Mouse (Mus musculus): ENCODE data around the gene Zfp984. TPM values are rescaled to one million over a fixed set of nuclear protein-coding genes. Genes with fewer than 3 reads are reported as not detected.
"Not testable (repeated sequence)": the region's sequence is repeated elsewhere in the genome, so short reads cannot be mapped to it uniquely, and the experiment has no call there.

The Zfp984 gene
- polyA plus RNA-seq, 1 experiment from 2014 or later: 4.0 TPM

DNA sequence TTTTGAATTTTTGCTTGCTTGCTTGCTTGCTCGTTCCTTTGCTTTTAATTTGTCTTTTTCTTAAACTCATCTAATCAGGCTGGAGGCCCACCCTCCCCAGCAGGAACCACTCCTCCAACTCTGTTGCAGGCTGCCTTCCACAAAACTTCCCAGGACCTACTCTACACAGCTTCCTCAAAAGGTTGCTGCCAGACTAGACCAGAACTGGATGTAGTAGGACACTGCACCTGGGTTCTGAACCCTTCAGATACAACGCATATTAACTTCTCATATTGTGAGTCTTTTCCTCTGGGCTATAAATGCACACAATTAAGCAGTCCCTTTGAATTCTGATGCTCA, 347 bp upstream of the Zfp984 start:
- not testable (repeated sequence) for H3K27ac ChIP-seq (replicated peaks); H3K36me3 ChIP-seq; ATAC-seq (ENCODE audit: low FRiP score); H3K9me3 ChIP-seq (replicated peaks); H3K27me3 ChIP-seq (replicated peaks); H3K4me1 ChIP-seq
- Histone ChIP-seq H3K4me3 (replicated peaks) (peak overlapping the region; percentile 41), H3K4me2 (peak overlapping the region; percentile 65), H3K9ac (replicated peaks) (peak overlapping the region; percentile 28; the same call in 1 of the 2 replicates)
- 51% methylated on average over 2 of the region's 2 CpGs for WGBS

DNA sequence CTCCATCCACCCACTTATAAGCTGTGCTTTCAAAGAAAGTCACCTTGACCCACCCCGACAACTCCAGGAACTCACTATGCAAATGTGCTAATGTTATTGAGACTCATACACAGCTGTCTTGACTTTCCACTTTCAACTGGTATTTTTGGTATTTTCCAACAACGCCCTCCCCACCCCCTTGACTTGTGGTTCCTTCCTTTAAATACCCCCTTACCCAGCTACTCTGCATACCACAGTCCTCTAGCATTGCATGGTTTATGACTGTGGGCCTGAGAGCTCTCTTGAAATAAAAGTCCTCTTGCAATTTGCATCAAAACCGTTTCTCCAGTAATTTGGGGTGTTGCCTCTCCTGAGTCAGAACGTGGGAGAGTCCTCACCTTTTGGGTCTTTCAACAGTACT, 1.1 kb downstream of the Zfp984 start:
- peak overlapping the region; percentile 65 for H3K4me2 ChIP-seq
- not testable (repeated sequence) for H3K36me3 ChIP-seq; H3K27me3 ChIP-seq (replicated peaks); H3K9ac ChIP-seq (replicated peaks); ATAC-seq (ENCODE audit: low FRiP score); H3K4me3 ChIP-seq (replicated peaks); H3K9me3 ChIP-seq (replicated peaks); H3K4me1 ChIP-seq; H3K27ac ChIP-seq (replicated peaks)
- WGBS: 64% methylated on average over 4 of the region's 4 CpGs

DNA sequence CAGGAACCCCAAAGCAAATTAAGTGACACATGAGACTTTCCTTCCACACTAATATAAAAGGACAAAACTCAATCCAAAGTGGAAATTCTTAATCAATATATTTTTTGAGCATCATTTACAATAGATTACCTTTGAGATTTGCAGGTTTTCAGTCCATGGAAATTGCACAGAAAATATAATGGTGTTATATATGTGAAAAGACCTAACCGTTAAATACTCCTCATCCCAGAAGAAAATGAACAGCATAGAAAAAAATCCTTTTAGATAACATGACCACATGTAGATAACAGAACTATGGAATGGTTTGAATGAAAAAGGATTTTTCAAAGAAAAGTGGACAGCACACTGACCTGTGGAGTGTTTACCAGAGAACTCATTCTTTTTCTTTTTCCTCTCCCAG, 14.3 kb downstream of the Zfp984 start:
- not testable (repeated sequence) for H3K9ac ChIP-seq (replicated peaks); H3K4me1 ChIP-seq; H3K27ac ChIP-seq (replicated peaks); H3K4me2 ChIP-seq; ATAC-seq (ENCODE audit: low FRiP score); H3K27me3 ChIP-seq (replicated peaks); H3K4me3 ChIP-seq (replicated peaks)
- H3K36me3 ChIP-seq: peaks cover 11% of the 10 kb centered on the region
- 95% methylated on average over 1 of the region's 1 CpGs for WGBS
- H3K9me3 ChIP-seq (replicated peaks): peaks cover 27% of the 10 kb centered on the region

DNA sequence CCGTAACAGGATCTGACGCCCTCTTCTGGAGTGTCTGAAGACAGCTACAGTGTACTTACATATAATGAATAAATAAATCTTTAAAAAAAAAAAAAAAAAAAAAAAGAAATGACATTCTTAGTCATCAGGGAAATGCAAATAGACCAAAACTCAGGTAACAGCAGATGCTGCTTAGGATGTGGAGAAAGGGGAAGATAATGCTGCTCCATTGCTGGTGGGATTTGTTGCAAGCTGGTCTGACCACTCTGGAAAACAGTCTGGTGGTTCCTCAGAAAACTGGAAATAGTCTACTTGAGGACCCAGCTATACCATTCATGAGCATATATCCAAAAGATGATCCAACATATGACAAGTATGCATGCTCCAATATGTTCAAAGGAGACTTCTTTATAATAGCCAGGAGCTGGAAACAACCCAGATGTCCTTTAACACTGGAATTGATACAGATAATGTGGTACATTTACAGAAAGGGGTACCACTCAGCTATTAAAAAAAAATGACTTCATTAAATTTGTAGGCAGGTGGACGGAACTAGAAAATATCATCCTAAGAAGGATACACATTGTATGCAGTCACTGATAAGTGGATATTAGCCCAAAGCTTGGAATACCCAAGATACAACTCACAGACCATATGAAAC, 15.4 kb downstream of the Zfp984 start:
- peaks cover 11% of the 10 kb centered on the region for H3K36me3 ChIP-seq
- WGBS: 89% methylated on average over 2 of the region's 3 CpGs
- not testable (repeated sequence) for H3K4me1 ChIP-seq; H3K9ac ChIP-seq (replicated peaks); H3K4me2 ChIP-seq; H3K27ac ChIP-seq (replicated peaks); ATAC-seq (ENCODE audit: low FRiP score); H3K27me3 ChIP-seq (replicated peaks); H3K4me3 ChIP-seq (replicated peaks)
- peaks cover 27% of the 10 kb centered on the region for H3K9me3 ChIP-seq (replicated peaks)

DNA sequence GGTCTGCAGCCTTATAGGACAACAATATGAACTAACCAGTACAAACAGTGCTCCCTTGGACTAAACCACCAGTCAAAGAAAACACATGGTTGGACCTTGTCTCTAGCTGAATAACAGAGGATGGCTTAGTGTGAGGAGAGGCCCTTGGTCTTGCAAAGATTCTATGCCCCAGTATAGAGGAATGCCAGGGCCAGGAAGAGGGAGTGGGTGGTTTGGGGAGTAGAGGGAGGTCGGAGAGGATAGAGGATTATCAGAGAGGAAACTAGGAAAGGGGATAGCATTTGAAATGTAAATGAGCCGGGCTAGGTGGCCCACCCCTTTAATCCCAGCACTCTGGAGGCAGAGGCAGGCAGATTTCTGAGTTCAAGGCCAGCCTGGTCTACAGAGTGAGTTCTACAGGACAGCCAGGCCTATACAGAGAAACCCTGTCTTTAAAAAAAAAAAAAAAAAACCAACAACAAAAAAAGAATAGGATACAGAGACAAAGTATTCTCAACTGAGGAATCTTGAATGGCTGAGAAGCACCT, 16.1 kb downstream of the Zfp984 start:
- ATAC-seq (ENCODE audit: low FRiP score); H3K9ac ChIP-seq (replicated peaks); H3K27ac ChIP-seq (replicated peaks); H3K27me3 ChIP-seq (replicated peaks); H3K4me2 ChIP-seq; H3K4me1 ChIP-seq; H3K4me3 ChIP-seq (replicated peaks): not testable (repeated sequence)
- H3K36me3 ChIP-seq: peaks cover 14% of the 10 kb centered on the region
- peaks cover 30% of the 10 kb centered on the region for H3K9me3 ChIP-seq (replicated peaks)
- WGBS: 61% methylated on average over 2 of the region's 2 CpGs

DNA sequence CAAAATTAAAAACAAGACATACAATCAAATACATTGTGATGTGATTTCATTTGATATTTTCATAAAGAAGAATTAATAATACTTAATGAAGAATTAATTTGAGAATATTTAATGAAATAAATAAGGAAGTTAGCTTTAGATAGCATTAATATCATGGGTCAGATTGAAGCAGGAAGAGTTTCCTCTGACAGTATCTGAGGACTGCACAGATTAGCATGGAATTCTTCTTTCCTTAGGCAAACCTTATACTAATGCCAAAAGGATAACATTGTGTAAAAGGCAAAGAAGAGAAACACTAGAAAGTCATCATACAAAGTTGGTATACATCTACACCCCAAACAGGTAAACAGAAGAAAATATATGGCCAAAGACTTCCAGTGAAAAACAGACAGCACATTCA, 17.9 kb downstream of the Zfp984 start:
- H3K9ac ChIP-seq (replicated peaks); ATAC-seq (ENCODE audit: low FRiP score); H3K4me3 ChIP-seq (replicated peaks); H3K27ac ChIP-seq (replicated peaks); H3K4me2 ChIP-seq; H3K27me3 ChIP-seq (replicated peaks); H3K4me1 ChIP-seq: not testable (repeated sequence)
- H3K9me3 ChIP-seq (replicated peaks): peaks cover 30% of the 10 kb centered on the region
- H3K36me3 ChIP-seq: peaks cover 17% of the 10 kb centered on the region

DNA sequence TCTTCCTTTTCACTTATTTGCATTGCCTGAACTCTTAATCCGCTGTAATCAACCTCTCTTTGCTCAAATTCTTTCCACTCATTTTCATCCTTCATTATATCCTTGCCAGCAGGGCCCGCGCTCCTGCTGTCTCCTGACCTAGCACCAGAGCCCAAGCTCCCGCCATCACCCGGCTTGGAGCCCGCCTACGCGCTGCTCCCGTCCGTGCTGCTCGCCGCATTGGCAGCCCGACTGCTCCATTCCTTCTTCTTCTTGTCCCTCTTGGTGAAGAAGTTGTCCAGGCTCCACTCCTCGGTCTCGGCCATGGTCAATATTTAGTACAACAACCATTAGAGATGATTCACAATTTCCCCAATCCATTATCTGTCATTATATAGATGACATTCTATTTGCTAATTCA, 63.3 kb downstream of the Zfp984 start:
- not testable (repeated sequence) for H3K9me3 ChIP-seq (replicated peaks); H3K36me3 ChIP-seq; H3K4me2 ChIP-seq; H3K9ac ChIP-seq (replicated peaks); H3K27ac ChIP-seq (replicated peaks); H3K4me1 ChIP-seq; H3K4me3 ChIP-seq (replicated peaks); ATAC-seq (ENCODE audit: low FRiP score); H3K27me3 ChIP-seq (replicated peaks)
- WGBS: 97% methylated on average over 14 of the region's 15 CpGs

DNA sequence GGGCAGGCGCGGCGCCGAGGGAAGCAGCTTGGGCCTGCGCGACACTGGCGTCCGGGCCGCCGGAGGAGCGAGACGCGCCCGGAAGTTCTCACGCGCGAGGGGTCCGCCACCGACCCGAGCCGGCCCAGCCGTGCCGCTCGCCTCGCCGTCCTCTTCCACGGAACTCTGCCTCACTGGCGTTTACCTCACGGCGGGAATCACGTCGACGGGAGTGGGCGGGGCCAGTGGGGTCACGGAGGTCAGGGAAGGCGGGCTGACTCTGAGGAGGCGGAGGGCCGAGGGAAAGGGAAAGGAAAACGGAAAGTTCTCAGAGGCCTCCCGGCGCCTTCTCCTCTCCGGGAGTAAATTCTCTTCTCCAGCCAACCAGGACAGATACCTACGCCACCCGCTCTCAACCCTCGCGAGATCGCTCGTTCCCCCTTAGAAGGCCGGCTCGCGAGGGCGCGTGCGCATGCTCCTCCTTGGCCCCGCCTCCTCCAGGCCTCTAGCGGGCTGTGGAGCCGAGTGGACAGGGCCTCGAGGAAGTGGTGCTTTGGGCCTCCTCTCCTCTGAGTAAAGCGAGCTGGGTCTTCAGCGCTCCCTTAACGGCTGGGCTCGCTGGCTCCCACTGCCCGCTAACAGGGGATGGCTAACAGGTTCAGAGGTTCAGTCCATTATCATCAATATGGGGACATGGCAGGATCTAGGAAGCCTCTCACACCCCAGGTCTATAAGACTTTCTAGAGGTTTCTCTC, 70.8 kb downstream of the Zfp984 start:
- Histone ChIP-seq H3K4me2 (peak overlapping the region; percentile 55), H3K4me3 (replicated peaks) (peak overlapping the region; percentile 38)
- not testable (repeated sequence) for ATAC-seq (ENCODE audit: low FRiP score); H3K9ac ChIP-seq (replicated peaks); H3K27me3 ChIP-seq (replicated peaks); H3K27ac ChIP-seq (replicated peaks); H3K4me1 ChIP-seq; H3K9me3 ChIP-seq (replicated peaks); H3K36me3 ChIP-seq
- WGBS: 33% methylated on average over 63 of the region's 63 CpGs

Other genes with a start within 250 kb of the Zfp984 start
- gene Zfp979, start 167.3 kb downstream of the Zfp984 start, polyA plus RNA-seq (2015; fragmentation: Nextera tagmentation; extraction: Ambion mirVana): 2.5 and 2.7 TPM in 2 replicates
- not detected in 2 replicates for gene Zfp534, start 107.2 kb downstream of the Zfp984 start, polyA plus RNA-seq (2015; fragmentation: Nextera tagmentation; extraction: Ambion mirVana)
- 6.8 and 7.0 TPM in 2 replicates for gene Zfp933, start 38.6 kb upstream of the Zfp984 start, polyA plus RNA-seq (2015; fragmentation: Nextera tagmentation; extraction: Ambion mirVana)
- 36.8 and 41.5 TPM in 2 replicates for gene Miip, start 59.0 kb upstream of the Zfp984 start, polyA plus RNA-seq (2015; fragmentation: Nextera tagmentation; extraction: Ambion mirVana)
- gene Fv1, start 59.2 kb upstream of the Zfp984 start, polyA plus RNA-seq (2015; fragmentation: Nextera tagmentation; extraction: Ambion mirVana): 9.5 and 11.4 TPM in 2 replicates
- 89.9 and 100 TPM in 2 replicates for gene Mfn2, start 94.9 kb upstream of the Zfp984 start, polyA plus RNA-seq (2015; fragmentation: Nextera tagmentation; extraction: Ambion mirVana)
- gene Plod1, start 127.0 kb upstream of the Zfp984 start, polyA plus RNA-seq (2015; fragmentation: Nextera tagmentation; extraction: Ambion mirVana): 29.2 and 31.8 TPM in 2 replicates
- 11.5 and 13.5 TPM in 2 replicates for gene 2510039O18Rik, start 131.1 kb upstream of the Zfp984 start, polyA plus RNA-seq (2015; fragmentation: Nextera tagmentation; extraction: Ambion mirVana)
- 0.33 TPM in 1 of 2 replicates, not detected in the other for gene Nppb, start 176.0 kb upstream of the Zfp984 start, polyA plus RNA-seq (2015; fragmentation: Nextera tagmentation; extraction: Ambion mirVana)
- 1.6 and 1.7 TPM in 2 replicates for gene Nppa, start 190.9 kb upstream of the Zfp984 start, polyA plus RNA-seq (2015; fragmentation: Nextera tagmentation; extraction: Ambion mirVana)
- gene Clcn6, start 229.0 kb upstream of the Zfp984 start, polyA plus RNA-seq (2015; fragmentation: Nextera tagmentation; extraction: Ambion mirVana): 28.0 and 29.0 TPM in 2 replicates
- 16.5 and 17.3 TPM in 2 replicates for gene Mthfr, start 229.3 kb upstream of the Zfp984 start, polyA plus RNA-seq (2015; fragmentation: Nextera tagmentation; extraction: Ambion mirVana)